Mouse (Mus musculus) stomach, embryonic 14.5 days (tissue): ENCODE data around the gene Rassf3. TPM values are rescaled to one million over a fixed set of nuclear protein-coding genes. Genes with fewer than 3 reads are reported as not detected.
A peak's percentile ranks its signal among the peaks of the same experiment; 100 is the strongest.

ENCODE experiments used
- ATAC-seq: fragments of 200-750 bp; cut with Nextera tagmentation; 2 replicates; pipeline ENCODE4 v1.8.0; 2017; ENCODE audit warnings: low read depth, moderate TSS enrichment; ENCODE audit not compliant: insufficient number of reproducible peaks, insufficient read depth, low FRiP score
- H3K27ac ChIP-seq: fragments of 300-500 bp; sonication (generic); 2 replicates; pipeline ENCODE4 v1.5.1; 2014; ENCODE audit warnings: mild to moderate bottlenecking, low read length, moderate library complexity, mixed read lengths
- H3K27me3 ChIP-seq: fragments of 300-500 bp; sonication (generic); 2 replicates; pipeline ENCODE4 v1.6.1; 2014; ENCODE audit warnings: low read length, control low read depth, mixed read lengths; ENCODE audit not compliant: control insufficient read depth, insufficient read depth
- H3K36me3 ChIP-seq: fragments of 300-500 bp; sonication (generic); 2 replicates; pipeline ENCODE4 v1.6.1; 2014; ENCODE audit warnings: mild to moderate bottlenecking, control low read depth, low read length, moderate library complexity, mixed read lengths; ENCODE audit not compliant: control insufficient read depth, insufficient read depth
- H3K4me1 ChIP-seq: fragments of 300-500 bp; sonication (generic); 2 replicates; pipeline ENCODE4 v1.6.1; 2014; ENCODE audit warnings: low read length, control low read depth, mixed read lengths; ENCODE audit not compliant: control insufficient read depth, insufficient read depth
- H3K4me2 ChIP-seq: fragments of 300-500 bp; sonication (generic); replicated peaks from 2 replicates; pipeline ENCODE4 v1.6.1; 2014; ENCODE audit warnings: low read depth, low read length, control low read depth
- H3K4me3 ChIP-seq: fragments of 300-500 bp; sonication (generic); 2 replicates; pipeline ENCODE4 v1.5.1; 2014; ENCODE audit warnings: low read depth, low read length, control low read depth
- H3K9ac ChIP-seq: fragments of 300-500 bp; sonication (generic); replicated peaks from 2 replicates; pipeline ENCODE4 v1.6.1; 2014; ENCODE audit warnings: low read depth, mild to moderate bottlenecking, control low read depth, low read length, moderate library complexity, mixed read lengths
- H3K9me3 ChIP-seq: fragments of 300-500 bp; sonication (generic); 2 replicates; pipeline ENCODE4 v1.6.1; 2016; ENCODE audit warnings: low read depth, low read length, control low read depth; ENCODE audit not compliant: control insufficient read depth
- WGBS: fragments of 180-500 bp; shearing (Covaris S2); extraction: QIAGEN DNeasy Blood & Tissue Kit; methylation state at CpG from one replicate; pipeline ENCODE4 v1.1.7; 2014; 5-methylcytosine and 5-hydroxymethylcytosine counted together
- polyA plus RNA-seq: library from polyadenylated mRNA; unstranded; fragments of >200 nt; fragmentation: Nextera tagmentation; extraction: Ambion mirVana; gene quantifications from 2 replicates; pipeline ENCODE4 v1.2.1, GENCODE M21; 2014

Gene Rassf3
- polyA plus RNA-seq = 19.4 and 20.7 TPM in 2 replicates

- Histone ChIP-seq H3K4me1 (peaks cover 31% of the 10 kb centered on the region), H3K4me2 (peak within 1 kb of the TSS; percentile 72), H3K4me3 (peak within 1 kb of the TSS; percentile 93), H3K9me3 (no peaks in the 10 kb centered on the region), H3K27ac (peak within 1 kb of the TSS; percentile 86), H3K9ac (peak within 1 kb of the TSS; percentile 90), H3K36me3 (no peaks in the 10 kb centered on the region), H3K27me3 (no peaks in the 10 kb centered on the region)
- peak; percentile 92 for ATAC-seq
- WGBS = under 1% methylated on average over 61 of the region's 62 CpGs
Measured at GRCm38 (mm10) chr10:121476190-121476967, at the start of gene Rassf3. Gene Rassf3, minus strand, starts transcription at chr10:121476347.

DNA sequence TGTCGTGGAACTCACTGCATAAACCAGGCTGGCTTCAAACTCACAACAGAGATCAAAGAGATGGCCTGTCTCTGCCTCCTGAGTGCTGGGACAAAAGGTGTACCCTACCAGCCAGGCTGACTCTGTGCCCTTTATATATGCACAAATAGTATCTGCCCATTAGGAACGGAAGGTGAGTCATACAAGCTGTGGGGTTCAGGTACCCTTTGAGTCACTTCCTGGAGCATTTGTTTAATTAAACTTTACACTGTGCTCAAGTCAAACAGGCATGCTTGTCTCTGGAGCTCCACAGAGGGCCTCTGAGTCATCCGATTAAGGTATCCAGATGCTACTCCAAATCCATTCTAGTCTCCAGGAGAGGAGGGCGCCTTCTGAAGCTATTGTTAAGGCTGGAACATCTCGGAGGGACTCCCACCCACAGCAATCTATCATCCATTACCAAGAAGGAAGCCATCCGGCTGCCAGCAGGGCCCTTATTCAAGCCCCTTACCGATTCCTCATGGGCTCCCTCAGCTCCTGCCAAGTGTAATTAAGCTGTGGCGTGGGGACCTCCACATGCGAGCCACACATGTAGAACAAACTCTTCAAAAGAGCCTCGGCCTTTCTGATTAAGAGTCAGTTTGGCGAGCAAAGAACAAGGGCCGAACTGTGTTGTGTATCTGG lies 44.9 kb upstream of the Rassf3 start:
- no peaks in the 10 kb centered on the region for H3K27me3 ChIP-seq
- H3K9ac ChIP-seq = no peak overlapping the region
- no peaks in the 10 kb centered on the region for H3K36me3 ChIP-seq
- WGBS = 22% methylated on average over 12 of the region's 12 CpGs
- no peak overlapping the region for H3K4me3 ChIP-seq
- no peak overlapping the region for H3K4me2 ChIP-seq
- peaks cover 3% of the 10 kb centered on the region for H3K4me1 ChIP-seq
- H3K27ac ChIP-seq = 0 out of 2 replicates have a peak overlapping the region, but pooled peaks have one; percentile 12
- no peaks in the 10 kb centered on the region for H3K9me3 ChIP-seq
- ATAC-seq = peak; percentile 79

- Histone ChIP-seq H3K4me1 (peaks cover 3% of the 10 kb centered on the region), H3K36me3 (no peaks in the 10 kb centered on the region), H3K9me3 (no peaks in the 10 kb centered on the region), H3K27me3 (no peaks in the 10 kb centered on the region), H3K27ac (no peak overlapping the region), H3K4me2 (no peak overlapping the region), H3K9ac (no peak overlapping the region), H3K4me3 (no peak overlapping the region)
- ATAC-seq = no peak
- WGBS = 64% methylated on average over 2 of the region's 2 CpGs
Measured at GRCm38 (mm10) chr10:121519710-121520109, 43.6 kb upstream of the Rassf3 start.

DNA sequence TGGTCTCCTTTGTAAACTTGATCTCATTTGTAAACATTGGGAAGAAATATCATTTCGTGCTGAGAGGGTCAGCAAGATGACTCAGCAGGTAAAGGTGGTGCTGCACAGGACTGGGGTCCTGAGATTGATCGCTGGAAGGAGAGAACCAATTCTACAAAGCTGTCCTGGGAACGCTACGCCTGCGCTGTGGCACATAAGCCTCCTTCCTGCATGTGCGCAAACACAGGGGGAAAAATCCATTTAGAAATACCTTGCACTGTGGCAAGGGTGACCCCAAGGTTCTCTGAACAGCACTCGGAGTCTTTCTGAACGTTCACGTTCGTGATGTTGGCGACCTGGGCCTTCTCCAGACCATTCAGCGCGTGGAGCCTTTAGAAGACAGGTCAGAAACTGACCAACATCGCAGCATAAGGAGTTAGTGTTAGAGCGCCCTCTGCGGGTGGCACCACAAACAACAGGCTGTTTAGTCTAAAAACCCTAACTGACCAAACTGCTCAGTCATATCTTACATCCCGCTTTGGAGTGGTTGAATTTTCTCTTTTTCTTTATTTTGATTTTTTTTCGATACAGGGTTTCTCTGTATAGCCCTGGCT lies 40.0 kb upstream of the Rassf3 start:
- Histone ChIP-seq H3K27ac (peak overlapping the region; percentile 40; the same call in 1 of the 2 replicates), H3K27me3 (no peaks in the 10 kb centered on the region), H3K4me1 (peaks cover under 1% of the 10 kb centered on the region), H3K36me3 (no peaks in the 10 kb centered on the region), H3K4me2 (no peak overlapping the region), H3K9ac (no peak overlapping the region), H3K9me3 (no peaks in the 10 kb centered on the region), H3K4me3 (no peak overlapping the region)
- 26% methylated on average over 18 of the region's 18 CpGs for WGBS
- ATAC-seq = 0 out of 2 replicates have a peak, but pooled peaks have one; percentile 17

GRCm38 (mm10) chr10:121509751-121510643 lies 33.9 kb upstream of the Rassf3 start:
- 15% methylated on average over 24 of the region's 24 CpGs for WGBS
- Histone ChIP-seq H3K4me3 (no peak overlapping the region), H3K4me1 (peaks cover 20% of the 10 kb centered on the region), H3K27me3 (no peaks in the 10 kb centered on the region), H3K36me3 (no peaks in the 10 kb centered on the region), H3K9ac (no peak overlapping the region), H3K9me3 (no peaks in the 10 kb centered on the region), H3K27ac (peak overlapping the region; percentile 7; the same call in 1 of the 2 replicates), H3K4me2 (peak overlapping the region; percentile 31)
- ATAC-seq = peak; percentile 53

GRCm38 (mm10) chr10:121507755-121508544 lies 31.8 kb upstream of the Rassf3 start:
- Histone ChIP-seq H3K9ac (no peak overlapping the region), H3K27me3 (no peaks in the 10 kb centered on the region), H3K36me3 (no peaks in the 10 kb centered on the region), H3K27ac (peak overlapping the region; percentile 84; the same call in 1 of the 2 replicates), H3K4me3 (no peak overlapping the region), H3K9me3 (no peaks in the 10 kb centered on the region), H3K4me1 (peaks cover 20% of the 10 kb centered on the region), H3K4me2 (no peak overlapping the region)
- ATAC-seq = no peak
- 90% methylated on average over 16 of the region's 16 CpGs for WGBS

DNA sequence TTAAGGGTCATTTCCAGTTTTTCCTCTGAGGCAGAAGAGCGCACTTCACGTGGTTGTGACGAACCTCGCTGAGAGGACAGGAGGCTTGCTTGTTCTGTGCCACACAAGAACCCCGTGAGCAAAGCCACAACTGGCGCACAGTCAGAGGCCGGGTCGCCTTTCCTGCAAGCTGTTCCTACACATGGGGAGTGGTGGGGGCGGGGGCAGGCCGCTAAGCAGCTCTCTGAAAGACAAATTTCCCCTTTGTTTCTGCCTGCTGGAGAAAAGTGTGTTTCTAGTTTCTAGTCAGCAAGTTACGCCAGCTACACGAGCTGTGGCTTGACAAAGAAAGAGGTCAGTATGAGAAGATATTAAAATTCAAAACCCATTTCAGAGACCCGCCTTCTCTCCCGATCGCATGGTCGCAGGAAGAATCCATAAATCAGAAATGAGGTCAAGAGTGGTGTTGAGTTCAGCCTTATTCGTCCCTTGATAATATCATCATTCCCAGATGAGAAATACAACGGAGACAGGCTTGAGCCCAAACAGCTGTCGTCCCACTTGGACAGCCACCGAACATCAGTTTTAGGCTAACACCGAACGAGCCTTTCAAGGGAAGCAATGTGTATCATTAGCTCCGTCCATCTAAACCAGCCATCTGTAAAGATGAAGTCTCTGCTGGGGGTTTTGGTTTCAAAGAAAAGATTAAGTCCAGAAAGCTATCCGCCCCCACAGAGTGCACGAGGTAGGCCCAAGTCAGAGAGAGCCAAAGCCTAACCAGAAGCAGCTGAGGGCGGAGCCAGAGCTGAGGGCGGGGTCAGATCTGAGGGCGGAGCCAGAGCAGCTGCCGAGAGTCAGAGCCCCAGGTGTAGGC lies 30.8 kb upstream of the Rassf3 start:
- ATAC-seq = peak; percentile 61; the same call in 1 of the 2 replicates
- Histone ChIP-seq H3K27me3 (no peaks in the 10 kb centered on the region), H3K36me3 (no peaks in the 10 kb centered on the region), H3K27ac (peak overlapping the region; percentile 84), H3K4me1 (peaks cover 20% of the 10 kb centered on the region), H3K9me3 (no peaks in the 10 kb centered on the region), H3K9ac (no peak overlapping the region), H3K4me3 (no peak overlapping the region), H3K4me2 (peak overlapping the region; percentile 19)
- WGBS = 25% methylated on average over 29 of the region's 29 CpGs
